Mouse (Mus musculus) urinary bladder, postnatal 14 days (tissue): ENCODE measurements around the gene Msn.

Experiments used
- DNase-seq: peaks from one replicate; pipeline ENCODE4 v3.0.0; 2021; ENCODE audit warnings: low spot score

Msn gene

DNA sequence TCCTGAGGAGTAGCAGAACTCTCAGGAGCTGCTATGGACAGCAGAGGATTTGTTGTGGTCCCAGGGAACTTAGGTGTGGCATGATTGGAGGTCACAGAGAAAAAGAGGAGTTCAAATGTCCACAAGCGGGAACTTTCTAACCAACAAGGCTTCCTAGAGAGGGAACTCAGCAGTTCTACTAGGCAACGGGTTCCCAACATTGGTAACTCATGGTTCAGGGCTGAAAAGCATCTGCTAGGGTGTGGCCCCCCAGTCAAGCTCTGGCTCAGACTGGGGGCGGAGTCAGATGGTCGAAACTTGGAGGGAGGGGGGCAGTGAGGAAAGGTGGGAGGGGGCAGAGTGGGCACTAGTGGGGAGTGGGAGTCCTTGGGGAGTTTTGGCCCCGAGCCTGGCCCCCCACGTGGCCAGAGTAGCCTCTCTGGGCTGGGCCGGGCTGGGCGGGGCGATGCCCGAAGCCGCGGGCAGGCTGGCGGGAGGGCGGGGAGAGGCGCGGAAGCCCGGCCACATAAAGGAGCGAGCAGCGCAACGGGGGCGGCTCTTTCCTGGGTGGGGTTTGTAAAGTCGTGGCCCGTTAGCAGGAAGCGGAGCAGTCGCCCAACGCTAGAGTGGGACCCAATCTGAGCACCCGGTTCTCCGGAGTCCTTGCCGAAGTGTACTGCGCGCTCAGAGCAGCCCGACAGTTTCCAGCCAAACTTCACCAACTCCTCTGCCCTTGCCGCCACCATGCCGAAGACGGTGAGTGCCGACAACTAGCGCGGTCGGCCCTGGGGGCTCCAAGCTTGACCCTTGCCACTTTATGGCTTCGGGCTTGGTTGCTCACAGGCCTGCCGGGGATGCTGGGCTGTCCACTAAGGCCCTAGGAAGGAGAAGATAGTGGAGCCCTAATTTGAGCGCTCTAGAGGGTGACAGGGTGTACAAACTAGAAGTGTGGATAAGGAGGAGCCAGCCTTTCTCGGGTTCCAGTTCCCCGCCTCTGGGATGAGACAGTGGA is at the start of gene Msn:
Gene Msn, plus strand, starts transcription at position 534 of the 991 bp plus-strand sequence.
- peak; percentile 62 for DNase-seq

DNA sequence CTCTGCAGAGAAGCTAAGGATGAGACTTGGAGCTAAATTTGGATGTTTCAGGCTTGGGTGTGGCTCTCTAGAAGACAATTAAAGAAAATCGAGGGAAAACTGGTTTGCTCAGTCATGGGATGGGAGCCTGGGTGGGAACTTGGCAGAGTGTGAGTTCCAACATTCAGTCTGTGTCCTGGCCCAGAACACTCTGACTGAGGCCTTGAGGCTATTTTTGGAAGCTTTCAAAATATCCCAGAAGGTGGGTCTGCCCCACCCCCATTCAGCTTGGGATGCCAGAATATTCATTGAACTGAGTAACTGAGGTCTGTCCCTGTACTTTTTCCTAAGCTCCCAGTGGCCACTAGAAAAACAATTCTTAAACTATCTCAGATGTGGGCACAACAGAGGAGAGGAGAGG is 43.0 kb upstream of the Msn start:
- DNase-seq = peak; percentile 5

DNA sequence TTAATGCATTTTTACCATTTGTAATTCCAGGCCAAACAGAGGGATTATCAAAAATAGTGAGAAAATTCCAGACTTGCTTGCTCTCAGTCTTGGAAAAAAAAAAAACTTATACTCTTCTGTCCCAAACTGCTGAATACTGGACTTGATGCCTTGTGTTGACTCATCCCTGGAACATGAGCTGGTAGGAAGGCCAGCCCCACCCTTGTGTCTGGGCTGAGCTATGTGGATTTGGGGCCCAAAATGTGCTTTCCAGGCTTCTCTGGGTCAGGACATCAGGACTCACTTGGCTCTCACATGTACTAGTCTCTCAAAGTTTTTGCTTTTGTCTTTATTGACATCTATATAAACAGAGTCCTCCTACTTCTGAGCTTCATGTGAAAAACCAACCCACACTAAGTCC is 18.1 kb upstream of the Msn start:
- peak; percentile 5 for DNase-seq

DNA sequence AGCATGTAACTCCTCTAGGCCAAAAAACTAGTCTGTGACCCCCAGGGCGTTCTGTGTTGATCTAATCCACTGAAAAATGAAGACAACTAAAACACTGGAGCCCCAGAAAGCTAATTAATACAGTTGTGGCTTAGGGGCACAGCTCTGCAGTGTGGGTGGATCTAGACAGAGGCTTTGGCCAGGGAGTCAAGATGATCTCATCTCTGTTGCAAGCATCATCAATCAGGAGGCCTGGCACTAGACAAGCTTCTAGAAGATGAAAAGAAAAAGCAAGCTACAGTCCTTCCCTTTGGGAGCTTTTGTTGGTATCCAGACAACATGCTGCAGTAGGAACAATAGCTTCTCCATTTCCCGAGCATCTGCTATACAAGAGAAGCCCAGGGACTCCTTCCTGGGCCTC is 9.6 kb upstream of the Msn start:
- DNase-seq = no peak

DNA sequence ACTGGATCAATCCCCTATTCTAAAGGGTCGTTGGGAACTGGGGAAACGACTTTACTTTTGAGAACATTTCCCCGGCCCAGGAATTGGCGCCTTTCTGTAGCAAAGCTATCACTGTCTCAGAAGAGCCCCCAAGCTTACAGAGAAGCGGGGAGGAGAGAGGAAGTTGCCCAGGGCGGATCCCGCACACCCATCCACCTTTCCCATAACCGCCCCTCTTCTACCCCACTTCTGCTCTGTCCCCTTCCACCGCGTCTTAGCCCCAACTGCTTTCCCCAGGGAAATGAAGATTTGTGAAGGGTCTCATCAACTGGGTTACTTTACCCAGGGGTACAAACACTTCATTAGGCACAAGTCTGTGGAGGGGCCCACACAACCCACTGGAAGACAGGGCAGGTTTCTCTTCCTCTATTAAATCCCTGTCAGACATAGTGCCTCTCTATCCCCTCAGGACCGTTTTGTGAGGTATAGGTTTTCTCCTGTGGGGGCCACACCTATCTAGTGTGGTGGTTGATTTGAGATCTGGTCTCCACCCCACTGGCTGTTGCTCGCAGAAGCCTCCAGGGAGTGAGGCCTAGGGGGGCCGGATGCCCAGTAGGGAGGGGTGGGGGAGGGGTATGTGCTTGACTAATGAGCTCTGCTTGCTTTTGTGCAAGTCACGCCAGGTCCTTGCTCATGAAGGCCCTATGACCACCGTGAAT is 820 bp downstream of the Msn start:
- DNase-seq = peak; percentile 2

DNA sequence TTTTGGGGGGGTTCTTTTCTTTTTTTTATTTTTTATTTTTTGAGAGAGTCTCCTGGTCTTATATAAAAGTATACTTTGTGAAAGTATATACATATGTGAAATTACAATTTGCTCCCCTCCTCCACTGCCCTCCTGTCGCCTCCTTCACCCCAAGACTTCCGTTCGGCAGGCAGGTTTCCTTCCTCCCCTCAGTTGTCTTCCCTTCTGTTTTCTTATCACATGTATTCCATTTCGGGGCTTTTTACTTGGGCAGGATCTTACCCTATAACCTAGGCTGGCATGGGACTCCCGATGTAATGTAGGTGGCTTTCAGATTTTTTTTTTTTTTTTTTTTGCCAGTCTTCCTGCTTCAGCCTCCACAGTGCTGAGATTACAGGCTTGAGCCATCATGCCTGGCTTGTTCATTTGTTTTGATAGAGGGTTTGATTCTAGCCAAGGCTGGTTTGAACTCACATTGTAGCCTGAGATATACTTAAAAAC is 1.7 kb downstream of the Msn start:
- DNase-seq = no peak

DNA sequence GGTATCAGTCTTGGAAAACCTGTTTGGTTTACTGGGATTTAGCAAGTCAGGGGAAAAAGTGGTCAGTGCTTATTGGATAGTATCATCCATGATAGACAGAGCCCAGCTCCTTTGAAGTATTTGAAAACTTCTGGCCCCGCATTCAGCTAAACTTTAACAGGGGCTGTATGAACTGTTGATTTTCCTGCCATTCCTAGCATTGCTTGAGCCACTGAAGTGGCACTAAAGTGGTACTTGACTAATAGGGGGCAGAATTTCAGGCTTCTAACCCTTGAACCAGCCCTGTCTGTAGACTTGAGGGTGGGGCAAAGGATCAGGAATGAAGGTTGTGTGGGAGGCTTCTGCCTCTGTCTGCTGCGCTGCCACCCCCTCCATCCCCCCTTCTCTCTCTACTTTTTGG is 3.2 kb downstream of the Msn start:
- DNase-seq = no peak

DNA sequence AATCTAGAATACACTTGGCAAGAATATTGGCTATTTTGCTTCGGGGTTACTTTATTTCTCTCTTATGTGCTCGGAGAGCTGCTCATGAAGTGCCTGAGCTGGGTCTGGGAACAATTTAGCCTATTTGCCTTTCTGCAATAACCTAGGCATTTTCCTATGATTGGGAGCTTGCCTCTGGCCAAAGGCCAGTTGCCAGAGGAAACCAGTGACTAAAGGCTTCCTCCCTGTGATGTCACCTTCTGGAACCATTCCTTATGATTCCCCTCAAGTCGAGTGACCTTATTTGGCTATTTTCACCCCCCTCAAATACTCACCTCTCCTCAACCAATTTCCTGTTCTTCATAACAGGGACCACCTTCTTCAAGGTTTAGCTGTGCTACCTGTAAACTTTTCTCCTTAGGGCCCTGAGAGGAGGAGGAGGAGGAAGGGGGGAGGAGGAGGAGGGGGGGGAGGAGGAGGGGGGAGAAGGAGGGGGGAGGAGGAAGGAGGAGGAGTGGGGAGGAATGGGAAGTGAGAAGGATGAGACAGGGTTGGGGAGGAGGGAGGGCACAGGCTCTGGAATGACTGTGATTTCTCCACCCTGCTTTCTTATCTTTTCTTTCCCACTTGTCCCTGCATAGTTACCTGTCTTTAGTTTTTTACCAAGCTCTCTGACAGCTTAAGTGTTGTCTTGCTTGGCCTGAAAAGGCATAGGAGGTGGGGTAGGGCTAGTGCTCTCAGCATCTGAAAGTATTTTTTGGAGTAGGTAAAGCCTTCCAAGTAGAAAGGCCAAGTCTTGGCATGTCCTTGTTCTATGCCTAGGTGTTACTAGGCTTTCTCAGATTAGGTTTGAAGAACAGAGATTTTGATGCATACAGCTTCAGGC is 11.8 kb downstream of the Msn start:
- DNase-seq = peak; percentile 5

DNA sequence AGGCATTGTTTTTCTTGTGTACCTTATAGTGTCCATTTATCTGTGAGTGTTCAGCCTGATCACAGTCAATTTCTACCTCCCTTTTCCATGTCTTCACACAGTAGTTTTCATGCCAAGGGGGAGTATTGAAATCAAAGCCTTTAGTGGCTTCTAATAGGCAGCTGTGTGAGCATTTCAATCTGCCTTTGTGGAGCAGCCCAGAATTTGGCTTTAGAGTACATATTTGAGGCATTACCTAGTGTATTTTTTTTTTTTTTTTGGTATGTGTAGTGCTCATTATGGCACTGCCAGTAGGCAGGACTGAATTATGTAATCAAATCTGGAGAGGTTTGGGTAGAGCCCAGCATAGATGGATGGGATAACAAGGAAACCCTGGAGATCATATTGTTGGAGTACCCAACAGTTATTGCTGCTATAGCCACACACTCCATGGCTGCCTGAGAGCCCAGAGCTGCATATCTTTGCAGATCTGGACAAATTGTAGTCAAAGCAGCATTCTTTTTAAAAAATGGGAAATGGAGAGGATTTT is 17.3 kb downstream of the Msn start:
- DNase-seq = no peak

DNA sequence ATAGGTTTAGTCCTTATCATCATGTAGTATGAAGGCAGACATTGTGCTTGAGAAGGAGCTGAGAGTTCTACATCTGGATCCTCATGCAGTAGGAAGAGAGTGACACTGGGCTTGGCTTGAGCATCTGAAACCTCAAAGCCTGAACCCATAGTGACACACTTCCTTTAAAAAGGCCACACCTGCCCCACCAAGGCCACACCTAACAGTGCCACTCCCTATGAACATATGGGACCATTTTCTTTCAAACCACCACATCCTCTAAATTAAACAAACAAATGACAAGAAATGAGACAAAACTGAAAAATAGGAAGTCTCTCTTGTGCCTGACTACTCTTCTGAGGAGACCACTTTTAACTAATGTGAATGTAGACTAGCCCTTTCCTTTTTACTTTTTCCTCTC is 19.7 kb downstream of the Msn start:
- no peak for DNase-seq

DNA sequence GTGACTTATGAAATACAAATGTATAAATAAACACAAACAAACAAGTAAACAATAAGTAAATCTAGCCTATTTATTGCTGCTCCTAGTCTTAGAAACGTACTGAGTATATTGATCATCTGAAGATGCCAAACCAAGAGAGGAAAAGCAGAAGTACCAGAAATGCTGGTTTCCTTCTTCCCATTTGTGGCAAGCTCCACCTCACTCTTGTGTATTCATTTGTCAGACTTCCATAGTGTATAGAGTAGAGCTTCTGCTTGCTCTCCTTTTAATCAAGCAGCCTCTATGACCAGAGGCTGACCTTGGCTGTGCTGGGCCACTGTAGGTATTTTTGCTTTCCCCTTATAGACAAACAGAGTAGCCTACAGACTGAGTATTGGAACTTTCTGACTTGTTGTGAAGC is 21.5 kb downstream of the Msn start:
- no peak for DNase-seq

DNA sequence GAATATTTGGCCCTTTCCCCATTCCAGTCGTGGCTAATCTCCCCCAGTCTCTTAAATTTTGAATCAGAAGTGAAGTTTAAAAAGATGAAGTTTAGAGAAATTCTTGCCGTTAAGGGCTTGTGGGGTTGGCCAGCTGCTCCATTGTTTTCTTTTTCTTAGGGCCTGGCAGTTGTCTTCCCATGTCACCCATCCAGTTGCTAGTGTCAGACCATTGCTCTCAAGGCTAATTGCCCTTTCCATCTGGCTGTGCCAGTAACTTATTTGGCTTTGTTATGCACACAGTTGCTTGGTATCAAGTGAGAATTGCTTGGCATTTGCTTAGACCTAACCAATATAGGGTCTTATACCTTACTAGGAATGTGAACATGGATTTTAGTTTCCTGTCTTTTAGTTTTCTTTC is 24.2 kb downstream of the Msn start:
- no peak for DNase-seq

DNA sequence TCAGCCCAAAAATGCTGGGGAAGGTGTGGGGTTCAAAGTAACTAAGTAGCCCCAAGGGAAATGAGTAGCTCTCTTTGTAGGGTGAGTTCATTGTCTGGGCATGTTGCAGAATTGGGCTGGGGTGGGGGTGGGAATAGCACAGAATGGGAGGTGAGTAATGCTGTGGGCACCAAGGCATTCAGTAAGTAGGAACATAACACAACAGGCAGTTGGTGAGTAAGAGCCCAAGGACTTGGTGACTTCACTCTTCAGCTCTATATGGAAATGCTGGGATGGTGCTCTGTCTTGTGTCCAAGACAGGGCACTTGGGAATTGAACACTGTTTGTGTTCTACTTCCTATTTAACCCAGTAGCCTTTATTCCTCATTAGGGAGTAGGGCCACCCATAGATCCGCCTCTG is 26.1 kb downstream of the Msn start:
- no peak for DNase-seq

DNA sequence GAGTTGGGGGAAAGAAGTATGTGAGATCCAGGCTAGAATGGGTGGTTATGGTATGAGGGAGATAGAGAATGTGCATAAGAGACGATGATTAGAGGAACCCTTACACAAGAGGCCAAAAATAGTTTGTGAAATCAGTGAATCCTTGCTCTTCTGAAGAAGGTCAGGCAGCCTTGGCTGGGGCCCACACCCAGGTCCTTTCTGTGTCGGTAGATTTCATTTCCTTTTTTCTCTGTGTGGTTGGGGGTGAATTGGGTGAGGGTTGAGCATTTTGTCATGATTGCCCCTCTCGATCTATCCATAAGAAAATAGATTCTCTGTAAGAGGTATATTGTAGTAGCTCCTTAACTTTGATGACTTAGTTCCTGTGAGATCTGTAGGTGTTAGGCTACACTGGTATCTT is 31.0 kb downstream of the Msn start:
- DNase-seq = no peak

DNA sequence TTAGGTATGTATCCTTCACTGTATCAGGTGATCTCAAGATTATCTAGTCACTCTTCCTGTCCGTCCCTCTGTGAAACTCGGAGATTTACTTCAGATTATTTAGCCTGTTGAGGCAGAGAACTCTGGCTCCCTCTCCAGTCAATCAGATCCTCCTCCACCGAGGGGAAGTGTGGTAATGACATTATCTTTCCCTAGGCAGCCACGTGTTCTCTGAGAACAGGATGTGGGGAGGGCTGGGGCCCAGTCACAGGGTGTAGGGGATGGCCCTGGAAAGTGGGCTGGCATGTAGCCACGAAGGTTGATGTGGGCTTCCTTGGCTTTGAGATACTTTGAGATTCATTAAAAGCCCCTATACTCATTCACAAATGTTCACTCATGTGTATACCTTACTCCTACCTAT is 34.3 kb downstream of the Msn start:
- DNase-seq = no peak

DNA sequence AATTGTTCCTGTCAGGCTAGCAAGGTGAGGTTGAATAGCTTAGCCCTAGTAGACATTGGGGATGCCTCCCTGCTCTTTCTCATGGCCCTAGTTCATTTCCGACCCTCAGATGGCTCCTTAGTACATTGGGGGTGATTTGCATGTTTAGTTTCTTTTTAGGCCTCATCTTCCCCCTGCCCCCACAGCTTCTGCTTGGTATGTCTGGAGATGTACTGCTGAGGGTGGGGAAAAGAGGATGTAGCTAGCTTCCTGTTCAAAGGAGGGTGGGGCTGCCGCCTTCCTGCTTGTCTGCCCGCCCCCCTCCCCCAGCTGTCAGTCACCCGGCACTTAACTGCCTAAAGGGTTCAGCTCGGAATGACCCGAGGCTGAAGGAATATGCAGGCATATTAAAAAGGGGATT is 34.8 kb downstream of the Msn start:
- DNase-seq = no peak

DNA sequence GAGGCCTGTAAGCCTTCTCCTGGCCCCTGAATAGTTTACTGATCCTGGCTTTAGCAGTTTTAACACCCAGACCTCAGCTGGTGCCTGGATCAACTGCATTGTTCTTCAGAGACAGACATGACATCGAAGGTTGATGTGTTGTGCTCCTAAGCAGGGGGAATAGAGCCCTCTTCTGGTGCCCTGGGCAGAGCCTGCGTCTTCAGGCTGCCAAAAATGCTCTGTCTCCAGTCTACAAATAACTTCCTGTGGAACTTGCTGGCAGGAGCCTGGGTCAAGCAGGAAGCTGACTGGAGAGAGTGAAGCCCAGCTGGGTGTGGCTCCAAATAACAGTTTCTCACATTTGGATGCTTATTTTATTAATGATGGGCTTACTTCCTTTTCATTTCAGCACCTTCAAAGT is 37.4 kb downstream of the Msn start:
- peak; percentile 5 for DNase-seq

DNA sequence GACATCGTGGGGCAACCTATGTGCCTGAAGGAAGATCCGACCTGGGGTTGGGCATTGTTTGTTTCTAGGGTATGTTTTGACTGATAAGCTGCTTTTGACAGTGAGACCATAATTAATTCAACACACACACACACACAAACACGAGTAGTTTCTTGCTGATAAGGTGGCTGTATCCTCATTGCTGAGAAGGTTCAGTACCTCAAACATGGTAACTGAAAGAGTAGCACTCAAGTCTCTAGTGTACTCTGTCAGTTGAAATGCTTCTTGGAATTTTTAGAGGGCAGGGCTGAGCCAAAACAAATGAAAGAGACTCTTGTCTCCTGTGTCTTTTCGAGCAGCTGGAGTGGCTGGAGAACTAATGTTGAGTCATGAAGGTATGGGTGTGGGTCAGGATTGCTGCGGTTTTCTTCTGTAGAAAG is 38.4 kb downstream of the Msn start:
- DNase-seq = no peak

DNA sequence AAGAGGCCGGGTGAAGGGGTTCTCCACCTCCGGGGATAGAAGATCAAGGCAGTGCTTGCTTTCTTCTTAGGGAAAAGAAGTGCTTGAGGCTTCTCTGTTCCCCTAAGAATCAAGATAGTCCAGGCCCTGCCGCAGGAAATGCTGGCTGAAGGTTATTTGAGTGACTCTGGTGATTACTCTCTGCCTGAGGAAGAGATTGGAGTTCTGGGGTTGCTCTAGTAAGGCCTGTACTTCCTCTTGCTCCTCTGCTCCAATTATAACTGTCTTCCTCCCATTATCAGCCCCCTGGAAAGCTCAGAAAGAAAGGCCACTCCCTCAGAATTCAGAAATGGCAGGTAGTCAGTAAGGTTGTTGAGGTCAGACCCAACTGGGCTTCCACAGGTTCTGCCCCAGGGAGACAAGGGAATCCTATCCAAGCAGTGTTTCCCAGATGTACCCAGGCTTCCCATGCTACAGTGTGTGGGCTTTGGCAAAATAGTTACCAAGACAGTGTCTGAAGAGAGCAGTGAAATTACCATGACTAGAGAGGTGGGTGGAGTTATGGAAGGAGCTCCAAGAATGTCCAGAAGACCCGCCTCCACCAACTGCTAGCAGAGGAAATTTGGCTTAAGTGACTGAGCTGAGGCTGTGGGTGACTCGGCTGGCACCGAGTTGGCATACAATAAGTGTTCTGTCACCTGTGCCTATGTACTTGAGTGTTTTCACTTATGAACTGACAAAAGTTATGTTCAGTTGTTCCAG is 39.2 kb downstream of the Msn start:
- DNase-seq = no peak

DNA sequence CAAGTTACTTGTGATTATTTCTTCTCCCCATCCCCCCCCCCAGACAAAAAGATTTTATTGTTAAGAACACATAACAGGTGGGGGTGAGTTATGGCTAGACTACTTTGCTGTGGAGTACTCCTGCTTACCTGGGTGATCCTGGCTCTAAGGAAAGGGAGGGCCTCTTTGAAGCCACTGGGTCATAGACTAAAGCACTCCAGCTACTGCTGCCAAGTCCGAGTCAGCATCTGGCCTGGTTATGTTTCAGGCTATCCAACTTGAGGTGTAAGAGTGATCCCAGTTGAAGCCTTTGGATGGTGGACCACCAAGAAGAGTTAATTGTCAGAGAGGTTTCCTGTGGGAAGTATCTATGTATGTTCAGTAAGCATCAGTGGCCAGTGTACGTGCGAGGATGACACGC is 39.7 kb downstream of the Msn start:
- DNase-seq = no peak

DNA sequence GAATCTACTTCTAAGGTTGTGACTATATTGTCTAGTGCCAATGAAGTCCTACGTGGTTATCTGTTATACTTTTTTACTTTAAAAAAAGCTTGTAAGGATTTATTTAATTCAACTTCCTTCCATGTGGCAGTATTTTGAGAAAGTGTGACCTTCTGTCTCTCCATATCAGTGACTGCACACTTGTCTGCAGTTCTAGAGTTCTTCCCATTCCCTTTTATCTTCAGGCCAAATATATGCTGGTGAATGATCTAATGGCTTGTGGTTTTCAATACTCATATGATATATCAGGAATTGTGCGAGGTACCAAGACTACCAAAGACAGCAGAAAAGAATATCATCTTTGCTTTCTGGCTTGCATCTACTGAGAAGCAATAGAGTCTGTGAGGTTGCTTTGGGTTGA is 43.4 kb downstream of the Msn start:
- DNase-seq = no peak
